Mouse (Mus musculus): ENCODE data around the gene Slc38a1. TPM values are rescaled to one million over a fixed set of nuclear protein-coding genes. Genes with fewer than 3 reads are reported as not detected.
"Not testable (repeated sequence)": the region's sequence is repeated elsewhere in the genome, so short reads cannot be mapped to it uniquely, and the experiment has no call there.

Slc38a1 gene
- polyA plus RNA-seq, 1 experiment, result 136 TPM

DNA sequence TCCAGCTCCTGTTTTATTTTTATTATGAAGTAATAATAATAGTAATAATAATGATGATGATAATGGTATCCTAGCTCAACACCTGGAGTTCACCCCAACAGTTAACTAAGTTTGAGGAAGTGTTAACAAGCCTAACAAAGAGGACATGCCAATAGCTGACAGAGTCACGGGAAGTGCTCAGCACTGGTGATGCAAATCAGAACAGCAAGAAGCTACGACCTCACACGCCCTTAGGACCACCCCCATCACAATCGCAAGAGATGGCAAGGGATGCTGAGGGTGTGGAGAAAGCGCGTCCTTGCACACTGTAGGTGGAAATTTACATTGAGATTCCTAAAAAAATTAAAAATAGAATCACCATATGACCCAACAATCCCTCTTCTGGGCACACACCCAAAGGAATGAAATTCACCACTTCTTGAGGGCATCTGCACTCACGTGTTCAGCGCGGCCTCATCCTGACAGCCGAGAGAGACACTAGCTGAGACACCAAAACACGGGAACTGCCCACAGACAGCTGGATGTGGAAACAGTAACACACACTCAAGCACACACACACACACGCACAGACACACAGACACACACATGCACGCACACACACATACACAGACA lies 11.5 kb downstream of the Slc38a1 start:
- Histone ChIP-seq H3K27ac (ENCODE audit: control insufficient read depth, insufficient read depth, low read length) (no peak overlapping the region), H3K4me1 (replicated peaks; ENCODE audit: control insufficient read depth, insufficient read depth, low read length) (no peaks in the 10 kb centered on the region), H3K27me3 (ENCODE audit: control insufficient read depth, insufficient read depth, low read length) (no peaks in the 10 kb centered on the region), H3K36me3 (ENCODE audit: control insufficient read depth, insufficient read depth, low read length) (peaks cover 3% of the 10 kb centered on the region), H3K4me3 (ENCODE audit: control insufficient read depth, insufficient read depth, low read length) (no peak overlapping the region)
- DNase-seq, result no peak
- TF ChIP-seq CTCF (IDR thresholded peaks at IDR 0.05; ENCODE audit: borderline replicate concordance, control insufficient read depth, extremely low read depth, insufficient read depth, low read length, poor library complexity), result no peak
- no peak for TF ChIP-seq POLR2A (IDR thresholded peaks at IDR 0.05; ENCODE audit: control insufficient read depth, extremely low read depth, insufficient read depth, low read length, poor library complexity)
- 91% methylated on average over 13 of the region's 13 CpGs for WGBS

DNA sequence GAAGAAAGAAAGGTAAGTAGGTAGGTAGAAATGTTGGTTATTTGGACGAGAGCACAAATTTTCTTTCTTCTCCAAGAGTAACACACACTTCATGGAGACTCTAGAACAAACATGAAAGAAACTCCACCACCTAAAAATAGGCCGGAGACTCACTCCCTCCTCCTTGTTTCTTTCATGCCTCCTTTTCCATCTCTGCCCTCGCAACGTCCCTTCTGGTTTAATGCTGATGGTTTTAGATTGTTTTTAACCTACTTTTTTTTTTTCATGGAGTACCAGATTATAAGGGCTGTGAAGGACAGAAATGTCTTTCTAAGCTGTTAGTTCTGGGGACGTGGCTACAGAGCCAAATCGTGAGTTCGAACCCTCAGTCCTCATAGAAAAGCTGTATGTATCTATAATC lies 14.5 kb downstream of the Slc38a1 start:
- Histone ChIP-seq H3K4me3 (ENCODE audit: control insufficient read depth, insufficient read depth, low read length) (no peak overlapping the region), H3K27ac (ENCODE audit: control insufficient read depth, insufficient read depth, low read length) (no peak overlapping the region), H3K27me3 (ENCODE audit: control insufficient read depth, insufficient read depth, low read length) (no peaks in the 10 kb centered on the region), H3K36me3 (ENCODE audit: control insufficient read depth, insufficient read depth, low read length) (peaks cover 9% of the 10 kb centered on the region), H3K4me1 (replicated peaks; ENCODE audit: control insufficient read depth, insufficient read depth, low read length) (no peaks in the 10 kb centered on the region)
- DNase-seq, result no peak
- TF ChIP-seq POLR2A (IDR thresholded peaks at IDR 0.05; ENCODE audit: control insufficient read depth, extremely low read depth, insufficient read depth, low read length, poor library complexity) (no peak), CTCF (IDR thresholded peaks at IDR 0.05; ENCODE audit: borderline replicate concordance, control insufficient read depth, extremely low read depth, insufficient read depth, low read length, poor library complexity) (no peak)
- 95% methylated on average over 7 of the region's 7 CpGs for WGBS

DNA sequence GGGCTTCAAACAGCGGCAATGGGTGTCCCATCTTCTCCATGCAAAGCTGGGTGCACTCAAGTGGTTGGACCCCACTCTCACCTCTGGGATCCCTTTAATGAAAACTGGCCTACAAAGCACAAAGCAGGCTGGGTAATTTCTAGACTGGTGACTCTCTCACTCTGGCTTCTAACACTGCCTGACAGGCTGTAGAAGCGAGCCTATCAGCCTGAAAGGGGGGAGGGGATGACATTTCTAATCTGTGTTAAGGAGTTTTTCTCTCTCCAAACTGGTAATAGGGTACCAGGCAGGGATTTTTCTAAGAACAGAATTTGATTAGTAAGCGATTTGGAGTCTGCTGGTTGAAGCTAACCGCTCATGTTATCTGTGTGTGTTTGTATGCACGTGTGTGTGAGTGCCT lies 15.8 kb downstream of the Slc38a1 start:
- WGBS, result 89% methylated on average over 5 of the region's 5 CpGs
- no peak for DNase-seq
- Histone ChIP-seq H3K27ac (ENCODE audit: control insufficient read depth, insufficient read depth, low read length) (no peak overlapping the region), H3K4me1 (replicated peaks; ENCODE audit: control insufficient read depth, insufficient read depth, low read length) (no peaks in the 10 kb centered on the region), H3K4me3 (ENCODE audit: control insufficient read depth, insufficient read depth, low read length) (no peak overlapping the region), H3K27me3 (ENCODE audit: control insufficient read depth, insufficient read depth, low read length) (no peaks in the 10 kb centered on the region), H3K36me3 (ENCODE audit: control insufficient read depth, insufficient read depth, low read length) (peaks cover 22% of the 10 kb centered on the region)
- TF ChIP-seq CTCF (IDR thresholded peaks at IDR 0.05; ENCODE audit: borderline replicate concordance, control insufficient read depth, extremely low read depth, insufficient read depth, low read length, poor library complexity) (no peak), POLR2A (IDR thresholded peaks at IDR 0.05; ENCODE audit: control insufficient read depth, extremely low read depth, insufficient read depth, low read length, poor library complexity) (no peak)

DNA sequence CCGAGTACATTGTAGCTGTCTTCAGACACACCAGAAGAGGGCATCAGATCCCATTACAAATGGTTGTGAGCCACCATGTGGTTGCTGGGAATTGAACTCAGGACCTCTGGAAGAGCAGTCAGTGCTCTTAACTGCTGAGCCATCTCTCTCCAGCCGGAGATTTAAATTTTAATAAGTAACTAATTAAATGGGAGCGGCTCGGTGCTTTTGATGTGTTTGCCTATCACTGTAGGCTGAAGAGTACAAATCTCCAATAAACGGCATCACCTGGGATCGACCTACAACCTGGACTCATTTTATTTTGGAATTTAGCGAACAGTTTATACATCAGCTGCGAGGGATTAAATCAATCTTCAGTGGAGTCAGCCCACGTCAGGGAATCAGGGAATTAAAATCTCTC lies 17.7 kb downstream of the Slc38a1 start:
- 98% methylated on average over 9 of the region's 9 CpGs for WGBS
- DNase-seq; H3K4me3 ChIP-seq (ENCODE audit: control insufficient read depth, insufficient read depth, low read length); H3K27ac ChIP-seq (ENCODE audit: control insufficient read depth, insufficient read depth, low read length); H3K4me1 ChIP-seq (replicated peaks; ENCODE audit: control insufficient read depth, insufficient read depth, low read length); H3K27me3 ChIP-seq (ENCODE audit: control insufficient read depth, insufficient read depth, low read length): not testable (repeated sequence)
- H3K36me3 ChIP-seq (ENCODE audit: control insufficient read depth, insufficient read depth, low read length), result peaks cover 22% of the 10 kb centered on the region

DNA sequence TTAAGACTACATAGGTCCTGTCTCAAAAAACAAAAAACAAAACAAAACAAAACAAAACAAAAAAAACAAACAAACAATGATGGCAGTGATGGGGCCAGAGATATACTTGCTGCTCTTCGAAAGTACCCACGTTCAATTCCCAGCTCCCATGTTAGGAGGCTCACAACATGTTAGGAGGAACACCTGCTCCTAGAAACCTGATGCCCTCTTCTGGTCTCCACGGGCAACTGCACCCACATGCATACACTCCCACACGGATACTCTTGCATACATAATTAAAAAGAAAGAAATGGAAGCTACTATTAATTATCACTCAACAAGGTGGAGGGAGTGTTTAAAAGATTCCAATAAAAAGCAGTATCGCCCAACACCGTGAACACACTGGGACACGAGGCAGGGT lies 20.3 kb downstream of the Slc38a1 start:
- WGBS, result 99% methylated on average over 7 of the region's 7 CpGs
- Histone ChIP-seq H3K4me3 (ENCODE audit: control insufficient read depth, insufficient read depth, low read length) (no peak overlapping the region), H3K27me3 (ENCODE audit: control insufficient read depth, insufficient read depth, low read length) (no peaks in the 10 kb centered on the region), H3K27ac (ENCODE audit: control insufficient read depth, insufficient read depth, low read length) (no peak overlapping the region), H3K4me1 (replicated peaks; ENCODE audit: control insufficient read depth, insufficient read depth, low read length) (no peaks in the 10 kb centered on the region), H3K36me3 (ENCODE audit: control insufficient read depth, insufficient read depth, low read length) (peaks cover 25% of the 10 kb centered on the region)
- DNase-seq, result no peak
- no peak for TF ChIP-seq POLR2A (IDR thresholded peaks at IDR 0.05; ENCODE audit: control insufficient read depth, extremely low read depth, insufficient read depth, low read length, poor library complexity)
- no peak for TF ChIP-seq CTCF (IDR thresholded peaks at IDR 0.05; ENCODE audit: borderline replicate concordance, control insufficient read depth, extremely low read depth, insufficient read depth, low read length, poor library complexity)

DNA sequence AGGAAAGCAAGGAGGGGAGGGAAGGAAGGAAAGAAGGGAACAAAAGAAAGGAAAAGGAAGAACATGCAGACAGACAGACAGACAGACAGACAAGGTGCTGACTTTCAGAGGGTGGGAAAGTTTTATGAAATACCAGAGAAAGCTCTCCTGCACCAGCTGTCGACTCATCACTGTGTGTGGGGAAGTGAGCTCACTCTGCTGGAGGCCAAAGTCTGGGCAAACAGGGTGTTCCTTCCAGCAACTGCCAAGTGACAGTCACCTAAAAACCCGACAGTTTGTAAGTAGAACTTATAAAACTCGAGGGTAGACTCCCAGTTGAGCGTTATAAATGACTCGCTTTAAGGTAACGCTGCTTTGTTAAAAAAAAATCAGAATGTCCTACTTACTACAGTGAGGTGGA lies 21.0 kb downstream of the Slc38a1 start:
- no peaks in the 10 kb centered on the region for H3K27me3 ChIP-seq (ENCODE audit: control insufficient read depth, insufficient read depth, low read length)
- TF ChIP-seq CTCF (IDR thresholded peaks at IDR 0.05; ENCODE audit: borderline replicate concordance, control insufficient read depth, extremely low read depth, insufficient read depth, low read length, poor library complexity) (no peak), POLR2A (IDR thresholded peaks at IDR 0.05; ENCODE audit: control insufficient read depth, extremely low read depth, insufficient read depth, low read length, poor library complexity) (no peak)
- no peak overlapping the region for H3K27ac ChIP-seq (ENCODE audit: control insufficient read depth, insufficient read depth, low read length)
- DNase-seq, result no peak
- WGBS, result 74% methylated on average over 6 of the region's 6 CpGs
- no peak overlapping the region for H3K4me3 ChIP-seq (ENCODE audit: control insufficient read depth, insufficient read depth, low read length)
- no peaks in the 10 kb centered on the region for H3K4me1 ChIP-seq (replicated peaks; ENCODE audit: control insufficient read depth, insufficient read depth, low read length)
- H3K36me3 ChIP-seq (ENCODE audit: control insufficient read depth, insufficient read depth, low read length), result peaks cover 25% of the 10 kb centered on the region

DNA sequence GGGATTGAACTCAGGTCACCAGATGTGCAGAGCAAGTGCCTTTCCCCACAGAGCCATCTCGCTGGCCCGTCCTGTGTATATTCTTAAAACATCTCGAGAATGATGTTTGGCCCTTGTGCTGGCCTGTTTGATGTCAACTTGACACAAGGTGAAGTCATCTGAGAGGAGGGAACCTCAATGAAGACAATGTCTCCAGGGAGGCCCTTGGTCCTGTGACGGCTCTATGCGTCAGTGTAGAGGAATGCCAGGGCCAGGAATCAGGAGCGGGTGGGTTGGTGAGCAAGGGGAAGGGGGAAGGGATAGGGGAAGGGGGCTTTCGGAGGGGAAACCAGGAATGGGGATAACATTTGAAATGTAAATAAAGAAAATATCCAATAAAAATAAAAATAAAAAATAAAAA lies 25.2 kb downstream of the Slc38a1 start:
- no peak for DNase-seq
- H3K27ac ChIP-seq (ENCODE audit: control insufficient read depth, insufficient read depth, low read length), result no peak overlapping the region
- peaks cover 45% of the 10 kb centered on the region for H3K36me3 ChIP-seq (ENCODE audit: control insufficient read depth, insufficient read depth, low read length)
- no peak for TF ChIP-seq POLR2A (IDR thresholded peaks at IDR 0.05; ENCODE audit: control insufficient read depth, extremely low read depth, insufficient read depth, low read length, poor library complexity)
- no peak for TF ChIP-seq CTCF (IDR thresholded peaks at IDR 0.05; ENCODE audit: borderline replicate concordance, control insufficient read depth, extremely low read depth, insufficient read depth, low read length, poor library complexity)
- H3K4me1 ChIP-seq (replicated peaks; ENCODE audit: control insufficient read depth, insufficient read depth, low read length), result no peaks in the 10 kb centered on the region
- H3K4me3 ChIP-seq (ENCODE audit: control insufficient read depth, insufficient read depth, low read length), result no peak overlapping the region
- 98% methylated on average over 7 of the region's 7 CpGs for whole genome bisulfite sequencing
- no peaks in the 10 kb centered on the region for H3K27me3 ChIP-seq (ENCODE audit: control insufficient read depth, insufficient read depth, low read length)

All from thymus, adult 2 months (tissue).